Mouse (Mus musculus): ENCODE measurements around the gene Angptl2. TPM values are rescaled to one million over a fixed set of nuclear protein-coding genes. Genes with fewer than 3 reads are reported as not detected.

Gene Angptl2
- polyA plus RNA-seq, 1 experiment from 2014 or later, result 18.2 TPM

GRCm38 (mm10) chr2:33282877-33283276 is 67.0 kb downstream of the Angptl2 start:
- Histone ChIP-seq H3K27ac (replicated peaks) (no peak overlapping the region; the same call in 1 of the 2 replicates), H3K27me3 (no peaks in the 10 kb centered on the region), H3K4me2 (no peak overlapping the region), H3K4me1 (replicated peaks) (no peaks in the 10 kb centered on the region), H3K9me3 (0 out of 2 replicates have a peak, but pooled peaks cover 7% of the 10 kb centered on the region), H3K36me3 (peaks cover 36% of the 10 kb centered on the region), H3K9ac (no peak overlapping the region), H3K4me3 (no peak overlapping the region)
- ATAC-seq (ENCODE audit: low read depth), result no peak
- 76% methylated on average over 4 of the region's 4 CpGs for WGBS

GRCm38 (mm10) chr2:33283674-33284073 is 67.8 kb downstream of the Angptl2 start:
- no peak overlapping the region for H3K27ac ChIP-seq (replicated peaks)
- 69% methylated on average over 2 of the region's 2 CpGs for WGBS
- H3K9ac ChIP-seq, result no peak overlapping the region
- no peak overlapping the region for H3K4me2 ChIP-seq
- 0 out of 2 replicates have a peak, but pooled peaks cover 9% of the 10 kb centered on the region for H3K9me3 ChIP-seq
- no peak overlapping the region for H3K4me3 ChIP-seq
- H3K36me3 ChIP-seq, result peaks cover 44% of the 10 kb centered on the region
- no peaks in the 10 kb centered on the region for H3K27me3 ChIP-seq
- ATAC-seq (ENCODE audit: low read depth), result no peak
- no peaks in the 10 kb centered on the region for H3K4me1 ChIP-seq (replicated peaks)

- ATAC-seq (ENCODE audit: low read depth), result no peak
- H3K27me3 ChIP-seq, result no peaks in the 10 kb centered on the region
- H3K4me3 ChIP-seq, result no peak overlapping the region
- H3K27ac ChIP-seq (replicated peaks), result no peak overlapping the region
- WGBS, result 96% methylated on average over 5 of the region's 5 CpGs
- no peak overlapping the region for H3K4me2 ChIP-seq
- H3K9me3 ChIP-seq, result 0 out of 2 replicates have a peak, but pooled peaks cover 9% of the 10 kb centered on the region
- peaks cover 47% of the 10 kb centered on the region for H3K36me3 ChIP-seq
- no peak overlapping the region for H3K9ac ChIP-seq
- no peaks in the 10 kb centered on the region for H3K4me1 ChIP-seq (replicated peaks)
Measured at GRCm38 (mm10) chr2:33288837-33289236, 73.0 kb downstream of the Angptl2 start.

- H3K27ac ChIP-seq (replicated peaks), result no peak overlapping the region
- 80% methylated on average over 8 of the region's 8 CpGs for WGBS
- H3K4me1 ChIP-seq (replicated peaks), result no peaks in the 10 kb centered on the region
- no peak overlapping the region for H3K4me2 ChIP-seq
- no peak overlapping the region for H3K4me3 ChIP-seq
- no peak for ATAC-seq (ENCODE audit: low read depth)
- H3K9ac ChIP-seq, result no peak overlapping the region
- H3K9me3 ChIP-seq, result 0 out of 2 replicates have a peak, but pooled peaks cover 9% of the 10 kb centered on the region
- H3K27me3 ChIP-seq, result no peaks in the 10 kb centered on the region
- peaks cover 43% of the 10 kb centered on the region for H3K36me3 ChIP-seq
Measured at GRCm38 (mm10) chr2:33290491-33290890, 74.6 kb downstream of the Angptl2 start.

GRCm38 (mm10) chr2:33292057-33292456 is 76.2 kb downstream of the Angptl2 start:
- H3K27me3 ChIP-seq, result no peaks in the 10 kb centered on the region
- no peaks in the 10 kb centered on the region for H3K4me1 ChIP-seq (replicated peaks)
- 0 out of 2 replicates have a peak, but pooled peaks cover 9% of the 10 kb centered on the region for H3K9me3 ChIP-seq
- H3K9ac ChIP-seq, result no peak overlapping the region
- ATAC-seq (ENCODE audit: low read depth), result no peak
- no peak overlapping the region for H3K4me2 ChIP-seq
- H3K36me3 ChIP-seq, result peaks cover 48% of the 10 kb centered on the region
- 87% methylated on average over 2 of the region's 2 CpGs for WGBS
- H3K4me3 ChIP-seq, result no peak overlapping the region
- no peak overlapping the region for H3K27ac ChIP-seq (replicated peaks)

GRCm38 (mm10) chr2:33295115-33295514 is 79.2 kb downstream of the Angptl2 start:
- Histone ChIP-seq H3K36me3 (peaks cover 38% of the 10 kb centered on the region; the same call in 1 of the 2 replicates), H3K4me1 (replicated peaks) (peaks cover under 1% of the 10 kb centered on the region; the same call in 1 of the 2 replicates), H3K4me2 (no peak overlapping the region), H3K9ac (no peak overlapping the region), H3K9me3 (no peaks in the 10 kb centered on the region), H3K27ac (replicated peaks) (no peak overlapping the region), H3K27me3 (no peaks in the 10 kb centered on the region), H3K4me3 (no peak overlapping the region)
- 90% methylated on average over 5 of the region's 5 CpGs for WGBS
- ATAC-seq (ENCODE audit: low read depth), result no peak

Other genes starting within 250 kb of the Angptl2 start
- gene Slc2a8, start 234.0 kb upstream of the Angptl2 start, polyA plus RNA-seq (2015; fragmentation: Nextera tagmentation; extraction: Ambion mirVana), result 23.4 and 26.4 TPM in 2 replicates
- 27.6 and 33.4 TPM in 2 replicates for gene Garnl3, start 84.4 kb upstream of the Angptl2 start, polyA plus RNA-seq (2015; fragmentation: Nextera tagmentation; extraction: Ambion mirVana)
- 33.2 and 36.9 TPM in 2 replicates for gene Ralgps1, start 155.4 kb downstream of the Angptl2 start, polyA plus RNA-seq (2015; fragmentation: Nextera tagmentation; extraction: Ambion mirVana)
- 7.3 and 8.7 TPM in 2 replicates for gene Zbtb34, start 215.3 kb downstream of the Angptl2 start, polyA plus RNA-seq (2015; fragmentation: Nextera tagmentation; extraction: Ambion mirVana)